Mouse (Mus musculus): ENCODE data around the gene Pacrg. TPM values are rescaled to one million over a fixed set of nuclear protein-coding genes. Genes with fewer than 3 reads are reported as not detected.

Gene Pacrg
- polyA plus RNA-seq, 1 experiment from 2014 or later, result 4.1 TPM

GRCm38 (mm10) chr17:10497781-10498420, 342.2 kb downstream of the Pacrg start:
- H3K9me3 ChIP-seq (replicated peaks), result no peaks in the 10 kb centered on the region
- H3K4me3 ChIP-seq, result no peak overlapping the region
- no peaks in the 10 kb centered on the region for H3K36me3 ChIP-seq (ENCODE audit: poor library complexity, severe bottlenecking)
- no peak for ATAC-seq
- H3K4me1 ChIP-seq, result peaks cover 25% of the 10 kb centered on the region
- WGBS, result 44% methylated on average over 4 of the region's 4 CpGs
- no peak overlapping the region for H3K27ac ChIP-seq
- H3K4me2 ChIP-seq, result no peak overlapping the region
- no peak overlapping the region for H3K9ac ChIP-seq
- no peaks in the 10 kb centered on the region for H3K27me3 ChIP-seq

DNA sequence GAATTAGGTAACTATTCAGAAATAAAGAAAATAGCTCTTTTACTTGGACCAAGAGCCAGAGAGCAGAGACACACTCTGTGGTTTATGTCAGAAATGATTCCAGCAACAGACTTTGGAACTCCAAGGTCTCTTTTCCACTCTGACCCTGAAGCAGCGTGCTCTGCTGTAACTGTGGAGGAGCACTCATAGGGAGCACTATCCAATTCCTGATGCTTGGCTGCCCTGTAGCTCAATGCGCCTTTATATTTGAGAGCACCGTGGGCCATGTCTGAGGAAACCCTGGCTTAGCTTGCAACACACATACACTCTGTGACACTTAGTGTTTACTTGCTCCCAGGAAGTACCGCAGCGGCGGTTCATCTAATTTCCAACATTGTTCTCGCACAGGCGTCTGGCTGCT, 344.0 kb downstream of the Pacrg start:
- H3K4me3 ChIP-seq, result no peak overlapping the region
- H3K4me1 ChIP-seq, result peaks cover 18% of the 10 kb centered on the region
- no peaks in the 10 kb centered on the region for H3K27me3 ChIP-seq
- no peaks in the 10 kb centered on the region for H3K9me3 ChIP-seq (replicated peaks)
- no peak for ATAC-seq
- H3K36me3 ChIP-seq (ENCODE audit: poor library complexity, severe bottlenecking), result no peaks in the 10 kb centered on the region
- H3K27ac ChIP-seq, result no peak overlapping the region
- no peak overlapping the region for H3K9ac ChIP-seq
- 82% methylated on average over 8 of the region's 8 CpGs for WGBS
- H3K4me2 ChIP-seq, result no peak overlapping the region

DNA sequence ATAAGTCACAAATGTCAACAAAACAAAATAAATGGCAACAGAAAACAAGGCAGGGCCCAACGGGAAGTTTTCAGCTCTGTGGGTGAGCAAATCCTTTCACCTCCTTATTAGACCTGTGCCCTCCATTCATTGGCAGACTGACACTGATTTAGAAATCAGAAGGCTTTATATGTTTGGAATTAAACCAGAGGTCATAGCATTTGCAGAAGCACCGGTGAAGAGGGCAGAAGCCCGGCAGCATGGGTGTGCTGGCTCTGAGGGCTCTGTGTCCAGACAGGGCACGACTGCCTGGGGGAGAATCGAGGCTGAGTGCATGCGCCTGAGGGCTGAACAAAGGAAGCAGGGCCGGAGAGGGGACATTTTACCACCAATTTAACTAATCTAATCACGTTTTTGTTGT, 344.5 kb downstream of the Pacrg start:
- H3K27me3 ChIP-seq, result no peaks in the 10 kb centered on the region
- H3K4me1 ChIP-seq, result peaks cover 20% of the 10 kb centered on the region
- H3K4me2 ChIP-seq, result no peak overlapping the region
- no peak overlapping the region for H3K9ac ChIP-seq
- no peak overlapping the region for H3K4me3 ChIP-seq
- H3K9me3 ChIP-seq (replicated peaks), result no peaks in the 10 kb centered on the region
- H3K36me3 ChIP-seq (ENCODE audit: poor library complexity, severe bottlenecking), result no peaks in the 10 kb centered on the region
- no peak overlapping the region for H3K27ac ChIP-seq
- 35% methylated on average over 8 of the region's 8 CpGs for WGBS
- ATAC-seq, result no peak

DNA sequence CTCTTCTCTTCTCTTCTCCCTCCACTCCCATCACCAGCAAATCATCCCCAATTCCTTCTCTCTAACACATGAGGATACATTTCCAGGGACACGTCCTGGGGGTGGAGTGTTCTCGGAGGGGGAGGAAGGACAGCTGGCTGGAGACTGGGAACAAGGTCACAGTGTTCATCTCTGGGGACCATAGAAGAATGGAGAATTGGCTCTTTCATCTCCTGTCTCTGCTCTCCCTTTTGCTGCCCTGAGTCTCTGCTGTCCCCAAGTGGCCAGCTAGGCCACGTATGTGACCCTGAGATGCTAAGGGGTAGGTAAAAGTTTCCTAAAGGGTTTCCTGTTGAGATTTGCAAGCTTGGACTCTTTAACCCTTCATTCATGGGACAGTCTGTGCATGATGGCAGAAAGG, 347.0 kb downstream of the Pacrg start:
- no peak overlapping the region for H3K9ac ChIP-seq
- H3K36me3 ChIP-seq (ENCODE audit: poor library complexity, severe bottlenecking), result no peaks in the 10 kb centered on the region
- peaks cover 17% of the 10 kb centered on the region for H3K4me1 ChIP-seq
- H3K4me2 ChIP-seq, result no peak overlapping the region
- H3K27me3 ChIP-seq, result no peaks in the 10 kb centered on the region
- 18% methylated on average over 3 of the region's 3 CpGs for WGBS
- H3K4me3 ChIP-seq, result no peak overlapping the region
- no peaks in the 10 kb centered on the region for H3K9me3 ChIP-seq (replicated peaks)
- no peak for ATAC-seq
- no peak overlapping the region for H3K27ac ChIP-seq

GRCm38 (mm10) chr17:10490374-10491169, 349.5 kb downstream of the Pacrg start:
- Histone ChIP-seq H3K36me3 (ENCODE audit: poor library complexity, severe bottlenecking) (no peaks in the 10 kb centered on the region), H3K4me3 (no peak overlapping the region), H3K27ac (no peak overlapping the region), H3K9me3 (replicated peaks) (no peaks in the 10 kb centered on the region), H3K4me1 (peaks cover 11% of the 10 kb centered on the region; the same call in 1 of the 2 replicates), H3K27me3 (no peaks in the 10 kb centered on the region), H3K4me2 (no peak overlapping the region), H3K9ac (no peak overlapping the region)
- no peak for ATAC-seq
- 78% methylated on average over 8 of the region's 8 CpGs for WGBS

GRCm38 (mm10) chr17:10488873-10489272, 351.2 kb downstream of the Pacrg start:
- WGBS, result 87% methylated on average over 2 of the region's 2 CpGs
- H3K4me3 ChIP-seq, result no peak overlapping the region
- ATAC-seq, result no peak
- H3K36me3 ChIP-seq (ENCODE audit: poor library complexity, severe bottlenecking), result no peaks in the 10 kb centered on the region
- peaks cover 20% of the 10 kb centered on the region for H3K4me1 ChIP-seq
- no peaks in the 10 kb centered on the region for H3K27me3 ChIP-seq
- no peak overlapping the region for H3K9ac ChIP-seq
- no peak overlapping the region for H3K27ac ChIP-seq
- no peak overlapping the region for H3K4me2 ChIP-seq
- H3K9me3 ChIP-seq (replicated peaks), result no peaks in the 10 kb centered on the region

DNA sequence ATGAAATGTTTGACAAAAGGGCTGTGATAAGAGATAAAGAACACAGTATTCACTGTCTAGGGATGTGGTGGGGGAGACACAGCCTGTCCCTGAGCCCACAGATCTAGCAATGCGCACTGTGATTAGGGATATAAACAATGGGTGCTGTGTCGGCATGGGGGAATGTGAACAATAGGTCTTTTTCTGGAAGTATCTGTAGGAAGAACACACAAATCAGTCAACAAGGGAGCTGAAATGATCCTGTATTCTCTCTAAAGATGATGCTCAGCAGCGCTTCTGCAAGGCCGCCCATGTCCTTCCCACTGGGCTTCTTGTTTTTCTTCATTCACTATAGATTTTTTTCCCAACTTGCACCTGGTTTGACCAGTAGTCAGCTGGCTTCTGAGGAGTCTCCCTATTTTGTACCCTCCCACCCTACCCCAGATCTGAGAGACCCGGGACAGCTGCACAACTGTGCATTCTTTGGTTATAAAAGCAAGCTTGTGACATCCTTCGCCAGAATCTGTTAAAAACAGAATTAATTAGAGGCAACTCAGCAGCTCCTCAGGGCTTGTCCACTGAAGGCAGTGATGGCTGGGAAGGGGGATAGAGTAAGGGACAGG, 356.1 kb downstream of the Pacrg start:
- H3K9me3 ChIP-seq (replicated peaks), result no peaks in the 10 kb centered on the region
- no peaks in the 10 kb centered on the region for H3K27me3 ChIP-seq
- no peak overlapping the region for H3K4me2 ChIP-seq
- H3K4me3 ChIP-seq, result no peak overlapping the region
- H3K4me1 ChIP-seq, result peaks cover 10% of the 10 kb centered on the region; the same call in 1 of the 2 replicates
- H3K36me3 ChIP-seq (ENCODE audit: poor library complexity, severe bottlenecking), result no peaks in the 10 kb centered on the region
- no peak overlapping the region for H3K9ac ChIP-seq
- no peak overlapping the region for H3K27ac ChIP-seq
- ATAC-seq, result no peak
- 37% methylated on average over 6 of the region's 6 CpGs for WGBS

DNA sequence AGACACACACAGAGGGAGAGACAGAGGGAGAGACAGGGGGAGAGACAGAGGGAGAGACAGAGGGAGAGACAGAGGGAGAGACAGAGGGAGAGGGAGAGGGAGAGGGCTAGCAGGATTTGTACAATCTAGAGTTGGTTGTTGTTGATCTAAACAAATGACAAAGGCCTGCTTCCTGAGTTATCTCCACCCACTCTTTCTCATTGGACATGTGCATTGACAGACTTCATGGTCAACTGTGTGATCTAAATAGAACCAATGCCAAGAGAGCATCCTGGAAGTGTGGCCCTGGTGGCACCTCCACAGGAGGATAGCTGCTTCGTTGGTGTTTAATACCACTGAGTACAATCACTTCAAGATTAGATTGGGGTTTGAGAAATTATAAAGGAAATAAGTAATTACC, 359.0 kb downstream of the Pacrg start:
- H3K36me3 ChIP-seq (ENCODE audit: poor library complexity, severe bottlenecking), result no peaks in the 10 kb centered on the region
- 88% methylated on average over 1 of the region's 1 CpGs for WGBS
- ATAC-seq, result no peak
- no peaks in the 10 kb centered on the region for H3K9me3 ChIP-seq (replicated peaks)
- no peak overlapping the region for H3K27ac ChIP-seq
- no peak overlapping the region for H3K4me2 ChIP-seq
- H3K27me3 ChIP-seq, result no peaks in the 10 kb centered on the region
- H3K4me1 ChIP-seq, result peaks cover 24% of the 10 kb centered on the region
- H3K4me3 ChIP-seq, result no peak overlapping the region
- no peak overlapping the region for H3K9ac ChIP-seq

DNA sequence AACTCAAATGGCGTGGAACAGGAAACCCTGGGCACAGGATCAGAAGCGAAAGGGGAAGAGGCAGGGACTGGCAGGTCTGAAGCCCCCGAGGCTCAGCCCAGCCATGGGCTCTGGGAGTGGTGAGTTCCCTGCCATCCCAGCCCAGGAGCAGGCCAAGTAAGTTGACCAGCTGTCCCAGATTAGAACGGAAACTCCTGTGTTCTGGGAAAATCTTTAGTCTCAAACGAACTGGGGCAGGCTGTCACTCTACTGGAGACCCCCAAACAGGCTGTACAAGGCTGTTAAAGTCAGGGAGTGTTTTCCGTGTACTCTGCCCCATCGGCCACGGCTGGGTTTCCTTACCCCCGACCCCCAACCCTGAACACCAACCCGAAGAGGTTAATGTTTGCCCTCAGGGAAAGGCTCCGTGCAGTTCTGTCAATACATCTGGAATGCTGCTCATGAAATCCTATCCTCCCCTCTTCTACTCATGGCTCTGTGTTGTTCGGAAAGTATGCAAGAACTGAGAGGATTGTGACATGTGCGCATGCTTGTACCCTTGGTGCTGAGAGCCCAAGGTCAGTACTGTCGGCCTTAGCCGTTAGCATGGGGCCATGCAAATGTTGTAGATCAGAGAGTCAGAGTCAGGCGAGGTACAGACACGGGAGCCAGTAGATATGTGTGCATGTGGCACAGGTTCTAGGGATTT, 360.9 kb downstream of the Pacrg start:
- H3K36me3 ChIP-seq (ENCODE audit: poor library complexity, severe bottlenecking), result no peaks in the 10 kb centered on the region
- H3K4me1 ChIP-seq, result peaks cover 18% of the 10 kb centered on the region
- H3K9me3 ChIP-seq (replicated peaks), result no peaks in the 10 kb centered on the region
- no peak overlapping the region for H3K4me3 ChIP-seq
- no peak overlapping the region for H3K4me2 ChIP-seq
- WGBS, result 88% methylated on average over 17 of the region's 17 CpGs
- ATAC-seq, result no peak
- H3K27ac ChIP-seq, result no peak overlapping the region
- no peak overlapping the region for H3K9ac ChIP-seq
- no peaks in the 10 kb centered on the region for H3K27me3 ChIP-seq

GRCm38 (mm10) chr17:10478377-10478776, 361.7 kb downstream of the Pacrg start:
- 70% methylated on average over 3 of the region's 3 CpGs for WGBS
- Histone ChIP-seq H3K27ac (no peak overlapping the region), H3K27me3 (no peaks in the 10 kb centered on the region), H3K9ac (no peak overlapping the region), H3K4me3 (no peak overlapping the region), H3K36me3 (ENCODE audit: poor library complexity, severe bottlenecking) (no peaks in the 10 kb centered on the region), H3K4me1 (peaks cover 13% of the 10 kb centered on the region), H3K4me2 (no peak overlapping the region), H3K9me3 (replicated peaks) (no peaks in the 10 kb centered on the region)
- no peak for ATAC-seq

DNA sequence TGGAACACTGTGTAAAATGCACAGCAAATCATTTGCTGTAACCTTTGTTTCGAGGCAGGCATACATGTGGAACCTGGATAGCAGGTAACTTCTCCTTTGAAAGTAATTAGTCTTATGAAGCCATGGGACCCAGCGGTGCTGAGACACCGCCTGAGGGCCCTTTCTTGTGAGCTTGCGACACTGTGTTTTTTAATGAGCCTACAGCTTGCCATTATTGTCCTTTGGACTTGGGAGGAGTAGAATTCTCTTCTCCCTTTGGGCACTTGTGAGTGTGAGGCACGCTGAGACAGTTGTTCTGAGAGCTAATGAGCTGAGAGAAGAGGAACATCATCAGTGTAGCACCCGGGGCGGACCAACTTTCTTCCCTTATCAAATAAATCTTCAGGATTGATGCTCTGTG, 363.3 kb downstream of the Pacrg start:
- ATAC-seq, result no peak
- Histone ChIP-seq H3K9ac (no peak overlapping the region), H3K4me2 (no peak overlapping the region), H3K27ac (no peak overlapping the region), H3K9me3 (replicated peaks) (no peaks in the 10 kb centered on the region), H3K36me3 (ENCODE audit: poor library complexity, severe bottlenecking) (no peaks in the 10 kb centered on the region), H3K4me3 (no peak overlapping the region), H3K27me3 (no peaks in the 10 kb centered on the region), H3K4me1 (peaks cover 13% of the 10 kb centered on the region)
- WGBS, result 45% methylated on average over 7 of the region's 7 CpGs

- 85% methylated on average over 6 of the region's 6 CpGs for WGBS
- H3K27ac ChIP-seq, result no peak overlapping the region
Observed at GRCm38 (mm10) chr17:10474972-10475371, 365.1 kb downstream of the Pacrg start.

More at GRCm38 (mm10) chr17:10474972-10475371, 365.1 kb downstream of the Pacrg start:
- no peak for ATAC-seq
- Histone ChIP-seq H3K27me3 (no peaks in the 10 kb centered on the region), H3K4me3 (no peak overlapping the region), H3K36me3 (ENCODE audit: poor library complexity, severe bottlenecking) (no peaks in the 10 kb centered on the region), H3K4me2 (no peak overlapping the region), H3K9ac (no peak overlapping the region), H3K9me3 (replicated peaks) (no peaks in the 10 kb centered on the region), H3K4me1 (peaks cover 13% of the 10 kb centered on the region)

Data from forebrain, embryonic 13.5 days (tissue).